8 mouse cellular contexts compared by ENCODE assay signal in genomic region chr7:38200606-38201289, GRCm38 (mm10). TPM values are rescaled to one million over a fixed set of nuclear protein-coding genes. Genes with fewer than 3 reads are reported as not detected.
DNase-seq lines count a peak whose midpoint lies in the region; ATAC-seq and TF ChIP-seq lines count a peak whose summit lies in the region.

No protein-coding gene starts in this region.

- H3K27ac ChIP-seq in cortical plate, adult 2 months (ENCODE audit: insufficient read depth, low read length) = no peak overlapping the region

- H3K36me3 ChIP-seq in megakaryocyte, embryonic 14.5 days (replicated peaks; ENCODE audit: low read length) = peaks cover 25% of the 10 kb centered on the region

- H3K27me3 ChIP-seq in megakaryocyte, embryonic 14.5 days (replicated peaks) = peaks cover 2% of the 10 kb centered on the region

- TF ChIP-seq POLR2A in cortical plate, adult 2 months (IDR thresholded peaks at IDR 0.05; ENCODE audit: extremely low read depth, insufficient read depth, low read length) = 0 out of 2 replicates have a peak, but pooled peaks have one; percentile 20

- H3K4me3 ChIP-seq in cortical plate, adult 2 months (ENCODE audit: insufficient read depth, low read length) = peak overlapping the region; percentile 32
- H3K4me3 ChIP-seq in megakaryocyte, embryonic 14.5 days (replicated peaks) = peak overlapping the region; percentile 70

- TF ChIP-seq CTCF in cortical plate, adult 2 months (IDR thresholded peaks at IDR 0.05; ENCODE audit: extremely low read depth, insufficient read depth, low read length) = peak; percentile 100

- intact Hi-C loops in gastrocnemius, postnatal 14 days (cut with DNase I; ENCODE audit: low total_unique reads) = no loop called here

- H3K4me1 ChIP-seq in cortical plate, adult 2 months (ENCODE audit: control insufficient read depth, insufficient read depth, low read length) = no peaks in the 10 kb centered on the region
- peaks cover 14% of the 10 kb centered on the region for H3K4me1 ChIP-seq in megakaryocyte, embryonic 14.5 days

- peak; percentile 86 for DNase-seq in adipocyte (ENCODE audit: low spot score)
- DNase-seq in gastrocnemius, postnatal 14 days = peak; percentile 86
- DNase-seq in left cerebral cortex, adult 9 months (ENCODE audit: low spot score in 2 of 2) = peak; percentile 47 to 89
- peak; percentile 89 to 93 for DNase-seq in right cerebral cortex, adult 2 months (ENCODE audit: low spot score in 2 of 2)
- DNase-seq in urinary bladder, postnatal 10 days (ENCODE audit: low spot score) = peak; percentile 53

- peaks cover 22% of the 10 kb centered on the region for H3K9me3 ChIP-seq in megakaryocyte, embryonic 14.5 days

- peak; percentile 93 for ATAC-seq in inflammation-experienced regulatory T-cells, adult 6 months

RNA-seq across cellular contexts. Expression of gene 1600014C10Rik, which starts 17.7 kb away (rescaled TPM):
- 24.8 TPM in 2 replicates for polyA plus RNA-seq in cortical plate, adult 2 months (2012; rRNA removed)
- 10 to 100 TPM; 15.8 to 17.9 TPM for total RNA-seq in gastrocnemius, postnatal 14 days (2021)
- polyA plus RNA-seq in inflammation-experienced regulatory T-cells, adult 6 months (2017; shearing (Covaris generic)) = 100 to 1,000 TPM in 2 of 3 experiments, 10 to 100 TPM in 1; 87.7 to 147 (median 136) TPM
- 2.2 and 22.1 TPM in 2 replicates for polyA plus RNA-seq in megakaryocyte, embryonic 14.5 days (2012; ENCODE audit: insufficient read depth, low replicate concordance)

RNA-seq across cellular contexts. Expression of gene Plekhf1, which starts 27.1 kb away (rescaled TPM):
- 1.6 and 1.8 TPM in 2 replicates for polyA plus RNA-seq in cortical plate, adult 2 months (2012; rRNA removed)
- total RNA-seq in gastrocnemius, postnatal 14 days (2021) = 1 to 10 TPM; 4.9 to 9.7 TPM
- polyA plus RNA-seq in inflammation-experienced regulatory T-cells, adult 6 months (2017; shearing (Covaris generic)) = 1 to 10 TPM in 2 of 3 experiments, under 1 TPM in 1; 0.37 to 2.9 (median 1.0) TPM
- polyA plus RNA-seq in megakaryocyte, embryonic 14.5 days (2012; ENCODE audit: insufficient read depth, low replicate concordance) = 0.97 and 2.8 TPM in 2 replicates
